Mouse (Mus musculus) heart, adult 2 months (tissue): ENCODE data around the gene 5730522E02Rik. TPM values are rescaled to one million over a fixed set of nuclear protein-coding genes. Genes with fewer than 3 reads are reported as not detected.

Source experiments
- DNase-seq, 2 experiments: peaks; one replicate each; pipeline ENCODE4 v3.0.0; 2021
- H3K27ac ChIP-seq: fragments of 200-600 bp; 2 replicates; pipeline ENCODE4 v1.8.1; 2022
- H3K27me3 ChIP-seq: fragments of 200-500 bp; 2 replicates; pipeline ENCODE4 v1.6.1; 2012; ENCODE audit warnings: mild to moderate bottlenecking, low read length, inconsistent platforms, mixed read lengths; ENCODE audit not compliant: control insufficient read depth, insufficient read depth
- H3K36me3 ChIP-seq: fragments of 200-500 bp; 2 replicates; pipeline ENCODE4 v1.6.1; 2012; ENCODE audit warnings: low read length, inconsistent platforms; ENCODE audit not compliant: control insufficient read depth, insufficient read depth
- H3K4me1 ChIP-seq: fragments of 200-500 bp; 2 replicates; pipeline ENCODE4 v1.6.1; 2011; ENCODE audit warnings: low read length; ENCODE audit not compliant: control insufficient read depth, insufficient read depth
- H3K4me3 ChIP-seq: fragments of 200-600 bp; 2 replicates; pipeline ENCODE4 v1.8.1; 2022
- H3K79me2 ChIP-seq: fragments of 200-500 bp; replicated peaks from 2 replicates; pipeline ENCODE4 v1.6.1; 2012; ENCODE audit warnings: mild to moderate bottlenecking, inconsistent platforms, low read length, moderate library complexity, mixed read lengths; ENCODE audit not compliant: control insufficient read depth, insufficient read depth
- H3K9ac ChIP-seq: fragments of 200-500 bp; 2 replicates; pipeline ENCODE4 v1.6.1; 2012; ENCODE audit warnings: low read depth, mild to moderate bottlenecking, control low read depth, inconsistent platforms, low read length, mixed read lengths
- CTCF ChIP-seq: fragments of 200-600 bp; IDR thresholded peaks from 2 replicates; pipeline ENCODE4 v1.8.1; 2022; ENCODE audit warnings: antibody characterized with exemption, mild to moderate bottlenecking, moderate library complexity
- EP300 ChIP-seq: fragments of 200-500 bp; IDR thresholded peaks from 2 replicates; pipeline ENCODE4 v1.6.1; 2011; ENCODE audit warnings: low read depth, low read length, control low read depth; ENCODE audit not compliant: insufficient read depth
- POLR2A ChIP-seq: fragments of 200-500 bp; IDR thresholded peaks from 2 replicates; pipeline ENCODE4 v1.6.1; 2011; ENCODE audit warnings: mild to moderate bottlenecking, low read depth, low read length, control low read depth; ENCODE audit not compliant: insufficient read depth
- WGBS: fragments of 180-500 bp; shearing (Covaris S2); methylation state at CpG from one replicate; pipeline ENCODE4 v1.1.7; 2018; 5-methylcytosine and 5-hydroxymethylcytosine counted together
- intact Hi-C: fragments of 180-260 bp; cut with DNase I; formaldehyde crosslinking; loops from one replicate; pipeline ENCODE4 v1.15.1; 2025
- polyA plus RNA-seq: library from polyadenylated mRNA; depleted of rRNA; stranded (reverse); fragments of >200 nt; gene quantifications from 2 replicates; pipeline ENCODE4 v1.2.3, GENCODE M21; 2012
- total RNA-seq, 2 experiments: library from RNA; stranded (reverse); gene quantifications; 2 replicates each; pipeline ENCODE4 v1.2.3; 2021

5730522E02Rik gene
- total and polyA plus RNA-seq, 3 experiments: not detected

GRCm38 (mm10) chr11:26167609-26167971 lies 43.0 kb downstream of the 5730522E02Rik start:
- no peak for DNase-seq
- intact Hi-C loops: no loop called here
- WGBS: 92% methylated on average over 7 of the region's 7 CpGs
- Histone ChIP-seq H3K4me3 (no peak overlapping the region), H3K79me2 (no peaks in the 10 kb centered on the region), H3K27ac (no peak overlapping the region), H3K4me1 (no peaks in the 10 kb centered on the region), H3K27me3 (no peaks in the 10 kb centered on the region), H3K9ac (no peak overlapping the region), H3K36me3 (no peaks in the 10 kb centered on the region)
- TF ChIP-seq POLR2A: no peak
- no peak for TF ChIP-seq EP300
- TF ChIP-seq CTCF: no peak

DNA sequence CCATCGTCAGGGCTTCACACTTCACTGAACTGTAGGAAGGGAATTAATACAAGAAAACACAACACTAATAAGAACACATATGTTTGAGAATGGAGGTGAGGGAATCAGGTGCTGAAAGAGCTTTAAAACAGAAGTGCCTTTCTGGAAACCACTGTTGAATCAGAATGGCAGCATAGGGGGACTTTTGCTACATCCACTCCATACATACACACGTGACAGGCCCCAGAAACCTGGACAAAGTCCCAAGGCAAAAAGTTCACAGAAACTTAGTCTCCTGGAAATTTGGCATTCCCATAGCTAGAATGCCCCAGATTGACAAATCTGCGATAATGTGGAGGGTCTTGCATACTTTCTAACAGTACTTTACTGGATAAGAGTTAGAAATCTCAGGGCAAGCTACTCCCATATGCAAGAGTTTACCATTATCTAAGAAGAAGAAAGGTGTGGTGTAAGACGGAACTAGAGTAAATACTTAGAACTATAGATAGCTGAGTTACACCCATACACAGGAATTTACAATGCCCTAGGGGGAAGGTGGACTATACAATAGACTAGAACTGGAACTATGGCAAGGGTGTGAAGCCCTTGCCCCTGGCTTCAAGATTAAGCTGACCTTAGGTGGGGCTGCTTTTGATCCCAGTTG lies 43.5 kb downstream of the 5730522E02Rik start:
- no peak overlapping the region for H3K27ac ChIP-seq
- H3K9ac ChIP-seq: no peak overlapping the region
- H3K4me3 ChIP-seq: no peak overlapping the region
- no peaks in the 10 kb centered on the region for H3K4me1 ChIP-seq
- no peaks in the 10 kb centered on the region for H3K79me2 ChIP-seq
- TF ChIP-seq EP300 (no peak), CTCF (no peak), POLR2A (no peak)
- no peaks in the 10 kb centered on the region for H3K36me3 ChIP-seq
- no peak for DNase-seq
- 69% methylated on average over 4 of the region's 4 CpGs for WGBS
- intact Hi-C loops: no loop called here
- no peaks in the 10 kb centered on the region for H3K27me3 ChIP-seq

DNA sequence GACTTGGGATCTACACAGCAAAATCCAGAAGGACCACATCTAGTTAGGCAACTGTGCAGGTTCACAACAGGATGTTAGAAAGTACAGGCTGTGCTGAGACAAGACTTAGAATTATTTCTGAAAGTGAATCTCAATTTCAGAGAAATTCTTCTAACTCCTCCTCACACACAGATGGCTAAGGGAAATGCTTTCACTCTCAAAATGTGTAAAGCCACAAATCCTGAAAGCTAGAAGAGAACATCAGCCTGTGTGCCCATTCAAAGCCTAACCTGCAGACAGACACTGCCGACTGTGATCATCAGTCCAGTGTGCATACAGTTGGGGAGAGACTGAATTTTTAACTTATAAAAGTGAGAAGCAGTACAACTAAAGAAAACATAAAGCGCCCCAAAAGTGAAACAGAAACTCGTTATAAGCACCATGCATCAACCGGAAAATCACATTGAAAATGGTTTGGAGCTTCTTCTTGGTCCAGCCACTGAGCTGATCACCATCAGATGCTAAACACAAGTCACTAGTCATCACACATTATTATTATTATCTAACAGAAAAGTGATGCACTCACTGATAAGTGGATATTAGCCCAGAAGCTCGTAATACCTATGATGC lies 45.8 kb downstream of the 5730522E02Rik start:
- no peak for DNase-seq
- Histone ChIP-seq H3K4me3 (no peak overlapping the region), H3K36me3 (no peaks in the 10 kb centered on the region), H3K27me3 (no peaks in the 10 kb centered on the region), H3K4me1 (no peaks in the 10 kb centered on the region), H3K27ac (no peak overlapping the region), H3K9ac (no peak overlapping the region), H3K79me2 (no peaks in the 10 kb centered on the region)
- 84% methylated on average over 5 of the region's 5 CpGs for WGBS
- intact Hi-C loops: no loop called here
- TF ChIP-seq CTCF (no peak), POLR2A (no peak), EP300 (no peak)

GRCm38 (mm10) chr11:26161354-26161753 lies 49.2 kb downstream of the 5730522E02Rik start:
- 66% methylated on average over 5 of the region's 5 CpGs for WGBS
- TF ChIP-seq POLR2A (no peak), EP300 (no peak), CTCF (no peak)
- no peaks in the 10 kb centered on the region for H3K79me2 ChIP-seq
- no peaks in the 10 kb centered on the region for H3K4me1 ChIP-seq
- H3K9ac ChIP-seq: no peak overlapping the region
- H3K27ac ChIP-seq: no peak overlapping the region
- H3K27me3 ChIP-seq: no peaks in the 10 kb centered on the region
- H3K4me3 ChIP-seq: no peak overlapping the region
- no peak for DNase-seq
- H3K36me3 ChIP-seq: no peaks in the 10 kb centered on the region
- intact Hi-C loops: no loop called here

DNA sequence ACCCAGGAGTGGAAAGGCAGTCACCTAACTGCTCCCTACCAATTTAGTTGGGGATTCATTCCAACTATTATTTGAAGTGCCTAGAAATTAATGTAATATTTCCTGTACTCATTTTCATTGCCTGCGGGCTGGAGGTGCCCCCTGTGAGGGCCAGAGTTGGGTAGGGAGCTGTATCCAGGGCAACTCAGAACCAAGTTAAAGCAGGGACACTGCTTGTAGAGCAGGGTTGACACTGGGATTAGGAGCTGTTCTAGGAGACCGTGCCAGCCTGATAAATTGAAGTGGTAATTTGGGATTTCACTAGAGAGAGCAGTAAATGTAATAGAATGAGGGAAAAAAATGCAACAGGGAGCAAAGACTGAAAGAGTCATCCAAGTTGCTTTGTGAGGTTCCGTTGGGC lies 51.5 kb downstream of the 5730522E02Rik start:
- Histone ChIP-seq H3K9ac (no peak overlapping the region), H3K27me3 (no peaks in the 10 kb centered on the region), H3K79me2 (no peaks in the 10 kb centered on the region), H3K36me3 (no peaks in the 10 kb centered on the region), H3K27ac (no peak overlapping the region), H3K4me3 (no peak overlapping the region), H3K4me1 (no peaks in the 10 kb centered on the region)
- WGBS: 70% methylated on average over 3 of the region's 3 CpGs
- no peak for DNase-seq
- TF ChIP-seq CTCF: no peak
- no peak for TF ChIP-seq EP300
- no peak for TF ChIP-seq POLR2A
- intact Hi-C loops: no loop called here

- no peak for DNase-seq
- intact Hi-C loops: no loop called here
Measured at GRCm38 (mm10) chr11:26140024-26140423, 70.5 kb downstream of the 5730522E02Rik start.

More at GRCm38 (mm10) chr11:26140024-26140423, 70.5 kb downstream of the 5730522E02Rik start:
- Histone ChIP-seq H3K9ac (no peak overlapping the region), H3K27me3 (no peaks in the 10 kb centered on the region), H3K36me3 (no peaks in the 10 kb centered on the region), H3K4me3 (no peak overlapping the region), H3K79me2 (no peaks in the 10 kb centered on the region), H3K27ac (no peak overlapping the region), H3K4me1 (no peaks in the 10 kb centered on the region)
- WGBS: 67% methylated on average over 3 of the region's 3 CpGs
- TF ChIP-seq POLR2A (no peak), EP300 (no peak), CTCF (no peak)
